Comparison of ENCODE assay signal across 18 mouse cellular contexts in the genomic region with DNA sequence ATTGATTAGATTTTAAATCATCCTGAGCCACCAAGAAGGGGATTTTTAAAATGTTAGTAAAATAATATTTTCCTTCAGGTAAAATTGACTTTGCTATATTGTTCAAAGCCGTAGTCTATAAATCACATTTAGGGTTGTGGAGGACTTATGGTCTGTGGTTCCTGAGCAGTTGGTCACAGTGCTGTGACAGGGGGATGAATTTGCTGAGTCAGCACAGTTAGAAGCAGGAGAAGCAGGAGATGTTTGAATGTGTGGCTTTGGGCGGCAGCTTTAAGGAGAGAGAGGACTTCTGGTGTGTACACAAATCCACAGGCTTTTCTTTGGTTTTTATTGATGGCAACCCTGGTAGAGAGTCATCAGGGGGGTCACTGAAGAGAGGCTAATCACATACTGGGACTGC.
"Had no signal": no experiment of that assay in that cellular context is flagged by ENCODE, and none has a peak within 500 bp of the region (broad histone marks: within the 10 kb centered on the region; RNA-seq: fewer than 3 reads in every experiment).

No protein-coding gene starts in this region.

- H3K27me3 ChIP-seq: liver, embryonic 13.5 days; megakaryocyte, embryonic 14.5 days; midbrain, embryonic 13.5 days; neural tube, embryonic 13.5 days had no signal

- H3K36me3 ChIP-seq: liver, embryonic 13.5 days; midbrain, embryonic 10.5 days; midbrain, embryonic 13.5 days; neural tube, embryonic 13.5 days had no signal

- DNase-seq: kidney, adult 9 months; kidney, postnatal 36 days; layer of hippocampus, postnatal 36 days; liver, embryonic 13.5 days; lung, embryonic 14.5 days; lung, postnatal 10 days; lung, postnatal 36 days; retina, postnatal 1 day; thymus, adult 18-20 months; thymus, postnatal 14 days; thymus, postnatal 4 days had no signal

- H3K9me3 ChIP-seq: liver, embryonic 13.5 days; midbrain, embryonic 10.5 days; midbrain, embryonic 13.5 days; neural tube, embryonic 13.5 days had no signal

- H3K4me2 ChIP-seq: liver, embryonic 13.5 days; lung, embryonic 14.5 days; midbrain, embryonic 13.5 days; neural tube, embryonic 13.5 days had no signal

- ATAC-seq: midbrain, embryonic 13.5 days; midbrain, embryonic 16.5 days had no signal

- H3K4me3 ChIP-seq: left cerebral cortex, adult 2 months; liver, embryonic 13.5 days; megakaryocyte, embryonic 14.5 days; midbrain, embryonic 10.5 days; midbrain, embryonic 13.5 days; myocyte; neural tube, embryonic 13.5 days had no signal

- H3K27ac ChIP-seq: left cerebral cortex, adult 2 months; liver, embryonic 13.5 days; midbrain, embryonic 10.5 days; midbrain, embryonic 13.5 days; neural tube, embryonic 13.5 days had no signal

- H3K9ac ChIP-seq: liver, embryonic 13.5 days; lung, embryonic 14.5 days; midbrain, embryonic 13.5 days; neural tube, embryonic 13.5 days had no signal

- H3K4me1 ChIP-seq: liver, embryonic 13.5 days; megakaryocyte, embryonic 14.5 days; midbrain, embryonic 13.5 days had no signal
